Mouse (Mus musculus) midbrain, embryonic 16.5 days (tissue): ENCODE measurements around the gene Ifna12. TPM values are rescaled to one million over a fixed set of nuclear protein-coding genes. Genes with fewer than 3 reads are reported as not detected.
A peak's percentile ranks its signal among the peaks of the same experiment; 100 is the strongest.

Experiments
- ATAC-seq: fragments of 200-750 bp; cut with Nextera tagmentation; 2 replicates; pipeline ENCODE4 v1.8.0; 2017; ENCODE audit warnings: moderate TSS enrichment
- H3K27ac ChIP-seq: fragments of 300-500 bp; sonication (generic); 2 replicates; pipeline ENCODE4 v1.5.1; 2014; ENCODE audit warnings: mild to moderate bottlenecking, low read length, mixed read lengths
- H3K27me3 ChIP-seq: fragments of 300-500 bp; sonication (generic); 2 replicates; pipeline ENCODE4 v1.6.1; 2014; ENCODE audit warnings: low read depth, low read length, mixed read lengths; ENCODE audit not compliant: control insufficient read depth, insufficient read depth
- H3K36me3 ChIP-seq: fragments of 300-500 bp; sonication (generic); 2 replicates; pipeline ENCODE4 v1.6.1; 2014; ENCODE audit warnings: mild to moderate bottlenecking, low read length, moderate library complexity, mixed read lengths; ENCODE audit not compliant: control insufficient read depth, insufficient read depth
- H3K4me1 ChIP-seq: fragments of 300-500 bp; sonication (generic); 2 replicates; pipeline ENCODE4 v1.6.1; 2014; ENCODE audit warnings: mild to moderate bottlenecking, low read length, mixed read lengths; ENCODE audit not compliant: control insufficient read depth, insufficient read depth
- H3K4me2 ChIP-seq: fragments of 300-500 bp; sonication (generic); 2 replicates; pipeline ENCODE4 v1.6.1; 2014; ENCODE audit warnings: mild to moderate bottlenecking, low read length, mixed read lengths
- H3K4me3 ChIP-seq: fragments of 300-500 bp; sonication (generic); 2 replicates; pipeline ENCODE4 v1.5.1; 2014; ENCODE audit warnings: low read depth, mild to moderate bottlenecking, low read length, moderate library complexity, mixed read lengths
- H3K9ac ChIP-seq: fragments of 300-500 bp; sonication (generic); 2 replicates; pipeline ENCODE4 v1.6.1; 2014; ENCODE audit warnings: low read depth, low read length, mixed read lengths
- H3K9me3 ChIP-seq: fragments of 300-500 bp; sonication (generic); replicated peaks from 2 replicates; pipeline ENCODE4 v1.6.1; 2014; ENCODE audit warnings: mild to moderate bottlenecking, low read length, mixed read lengths; ENCODE audit not compliant: control insufficient read depth, poor library complexity, severe bottlenecking
- WGBS: fragments of 180-500 bp; shearing (Covaris S2); extraction: QIAGEN DNeasy Blood & Tissue Kit; methylation state at CpG from one replicate; pipeline ENCODE4 v1.1.7; 2014; 5-methylcytosine and 5-hydroxymethylcytosine counted together
- polyA plus RNA-seq: library from polyadenylated mRNA; unstranded; fragments of >200 nt; fragmentation: Nextera tagmentation; extraction: Ambion mirVana; gene quantifications from 2 replicates; pipeline ENCODE4 v1.2.1, GENCODE M21; 2015

Gene Ifna12
- not detected in 2 replicates for polyA plus RNA-seq

DNA sequence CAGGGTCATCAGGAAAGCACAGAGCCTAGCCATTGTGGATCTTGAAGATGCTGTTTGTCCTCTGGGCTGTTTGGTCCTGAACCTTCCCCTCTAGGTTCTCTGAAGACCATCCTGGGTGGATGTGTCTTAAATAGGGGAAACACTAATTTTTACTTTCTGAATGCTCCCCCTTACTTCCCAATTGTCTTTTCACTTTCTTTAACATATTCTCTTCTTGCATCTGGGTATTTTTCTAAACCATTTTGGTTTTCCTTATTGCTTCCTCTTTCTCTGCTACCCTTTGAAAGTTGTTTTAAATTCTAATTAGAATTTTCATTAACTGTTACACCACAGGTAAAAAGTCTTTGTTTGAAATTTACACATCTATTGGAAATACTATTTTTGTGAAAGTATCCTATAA is at the start of gene Ifna12:
Gene Ifna12 (minus strand): TSS at position 101 of the 400 bp plus-strand sequence.
- H3K36me3 ChIP-seq: no peaks in the 10 kb centered on the region
- H3K4me2 ChIP-seq: no peak within 1 kb of the TSS
- H3K4me3 ChIP-seq: no peak within 1 kb of the TSS
- ATAC-seq: no peak
- H3K9ac ChIP-seq: no peak within 1 kb of the TSS
- H3K27me3 ChIP-seq: no peaks in the 10 kb centered on the region
- H3K9me3 ChIP-seq: no peaks in the 10 kb centered on the region
- H3K4me1 ChIP-seq: no peaks in the 10 kb centered on the region
- H3K27ac ChIP-seq: no peak within 1 kb of the TSS

DNA sequence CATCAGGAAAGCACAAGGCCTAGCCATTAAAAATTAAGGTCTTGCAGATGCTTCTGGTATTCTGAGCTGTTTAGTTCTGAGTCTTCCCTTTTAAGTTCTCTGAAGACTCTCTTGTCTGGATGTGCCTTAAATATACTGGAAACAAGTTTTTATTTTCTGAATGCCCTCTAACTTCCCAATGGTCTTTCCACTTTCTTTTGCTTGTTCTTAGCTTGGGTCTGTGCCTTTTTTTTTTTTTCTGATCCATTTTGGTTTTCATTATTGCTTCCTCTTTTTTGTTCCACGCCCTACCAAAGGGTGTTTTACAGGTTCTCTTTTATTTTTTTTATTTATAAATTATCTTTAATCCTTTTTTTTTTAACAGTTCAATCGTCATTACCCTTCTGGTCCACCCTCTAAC is 41.2 kb upstream of the Ifna12 start, which contains the start of gene Ifna13:
Gene Ifna13 (minus strand): TSS at position 101 of the 400 bp plus-strand sequence.
- no peaks in the 10 kb centered on the region for H3K27me3 ChIP-seq

DNA sequence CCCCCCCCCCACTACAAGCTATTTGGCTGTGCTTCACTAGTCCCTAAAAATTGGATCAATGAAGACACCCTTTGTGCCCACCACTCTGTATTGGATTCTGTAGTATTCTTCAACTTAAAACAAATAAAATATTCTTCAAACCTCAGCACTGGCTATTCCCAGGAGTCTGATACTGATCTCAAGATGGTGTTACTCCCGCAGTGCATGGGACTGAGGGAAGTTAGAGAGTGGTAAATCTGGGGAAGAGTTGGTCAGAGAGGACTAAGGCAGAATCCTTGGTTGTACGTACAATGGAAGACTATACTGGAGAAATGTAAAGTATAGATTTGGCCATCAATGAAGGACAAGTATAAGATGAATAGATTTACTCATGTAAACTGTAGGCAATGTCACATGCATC is 39.4 kb upstream of the Ifna12 start:
- no peak overlapping the region for H3K4me3 ChIP-seq
- no peak for ATAC-seq
- H3K27ac ChIP-seq: no peak overlapping the region
- 45% methylated on average over 2 of the region's 2 CpGs for WGBS
- H3K36me3 ChIP-seq: no peaks in the 10 kb centered on the region
- no peaks in the 10 kb centered on the region for H3K9me3 ChIP-seq
- H3K27me3 ChIP-seq: no peaks in the 10 kb centered on the region
- H3K4me2 ChIP-seq: no peak overlapping the region
- no peaks in the 10 kb centered on the region for H3K4me1 ChIP-seq
- H3K9ac ChIP-seq: no peak overlapping the region

More for the DNA sequence above, 41.2 kb upstream of the Ifna12 start, which contains the start of gene Ifna13:
- no peak within 1 kb of the TSS for H3K4me2 ChIP-seq
- H3K9me3 ChIP-seq: no peaks in the 10 kb centered on the region
- no peaks in the 10 kb centered on the region for H3K4me1 ChIP-seq
- no peak within 1 kb of the TSS for H3K27ac ChIP-seq
- no peak within 1 kb of the TSS for H3K9ac ChIP-seq
- H3K36me3 ChIP-seq: no peaks in the 10 kb centered on the region
- H3K4me3 ChIP-seq: no peak within 1 kb of the TSS
- ATAC-seq: no peak
- WGBS: 59% methylated on average over 2 of the region's 2 CpGs

DNA sequence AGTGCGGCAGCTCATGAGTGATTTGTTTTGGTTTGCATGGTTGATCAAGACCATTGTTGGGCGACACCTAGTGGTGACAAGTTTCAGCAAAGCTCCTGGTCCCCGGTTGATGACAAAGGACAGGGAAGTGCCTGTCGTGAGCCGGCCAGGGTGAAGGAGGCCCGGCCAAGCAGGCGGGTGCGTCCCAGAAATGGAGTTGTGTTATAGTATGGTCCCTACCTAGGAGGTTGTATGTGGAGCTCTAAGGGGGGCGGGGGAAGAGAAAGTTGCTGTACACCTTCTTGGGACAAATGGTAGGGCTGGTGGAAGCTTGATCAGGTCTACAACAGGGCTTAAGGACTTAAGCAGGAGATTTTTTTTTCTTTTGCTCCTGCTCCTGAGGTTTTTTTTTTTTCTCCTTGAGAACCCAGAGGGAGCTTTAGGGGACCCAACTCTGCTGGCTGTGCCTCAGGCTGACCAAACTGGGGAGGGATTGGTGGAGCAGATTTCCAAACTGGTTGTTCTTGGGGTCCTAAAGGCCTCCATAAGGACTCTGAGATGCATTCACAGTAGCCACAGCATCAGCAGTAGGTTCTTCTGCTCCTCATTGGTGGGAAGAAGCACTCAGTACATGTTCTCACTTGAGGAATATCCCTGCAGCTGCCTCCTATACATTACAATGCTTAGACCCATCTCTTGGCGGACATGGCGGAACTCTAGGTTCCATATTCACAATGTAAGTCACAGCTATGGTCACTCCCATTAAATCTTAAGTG is 38.1 kb upstream of the Ifna12 start:
- peak overlapping the region; percentile 20; the same call in 1 of the 2 replicates for H3K4me3 ChIP-seq
- peak; percentile 98 for ATAC-seq
- H3K27me3 ChIP-seq: no peaks in the 10 kb centered on the region
- WGBS: 16% methylated on average over 11 of the region's 11 CpGs
- H3K4me2 ChIP-seq: peak overlapping the region; percentile 40; the same call in 1 of the 2 replicates
- no peaks in the 10 kb centered on the region for H3K4me1 ChIP-seq
- H3K9me3 ChIP-seq: no peaks in the 10 kb centered on the region
- no peak overlapping the region for H3K9ac ChIP-seq
- no peaks in the 10 kb centered on the region for H3K36me3 ChIP-seq
- no peak overlapping the region for H3K27ac ChIP-seq

DNA sequence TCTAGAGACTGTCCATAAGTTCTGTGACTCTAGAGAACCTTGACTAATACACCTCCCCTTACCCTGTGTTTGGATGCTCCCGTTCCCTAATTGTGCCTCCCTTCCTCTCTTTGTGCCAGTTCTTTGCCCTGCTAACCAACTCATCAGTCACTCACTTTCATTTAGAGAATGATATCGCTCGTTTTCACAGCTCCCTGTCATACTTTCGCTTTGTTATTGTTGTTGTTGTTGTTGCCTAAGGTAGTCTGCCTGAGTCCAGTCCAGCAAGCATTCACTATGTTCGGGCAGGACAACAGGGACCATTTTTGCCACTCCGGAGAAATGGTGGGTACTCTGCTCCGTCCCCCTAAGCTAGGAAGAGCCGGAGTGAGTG is 37.5 kb upstream of the Ifna12 start:
- Histone ChIP-seq H3K27me3 (no peaks in the 10 kb centered on the region), H3K27ac (no peak overlapping the region), H3K4me2 (peak overlapping the region; percentile 40), H3K9me3 (no peaks in the 10 kb centered on the region), H3K36me3 (no peaks in the 10 kb centered on the region), H3K4me1 (no peaks in the 10 kb centered on the region), H3K4me3 (peak overlapping the region; percentile 20; the same call in 1 of the 2 replicates), H3K9ac (no peak overlapping the region)
- WGBS: 67% methylated on average over 8 of the region's 8 CpGs
- no peak for ATAC-seq

DNA sequence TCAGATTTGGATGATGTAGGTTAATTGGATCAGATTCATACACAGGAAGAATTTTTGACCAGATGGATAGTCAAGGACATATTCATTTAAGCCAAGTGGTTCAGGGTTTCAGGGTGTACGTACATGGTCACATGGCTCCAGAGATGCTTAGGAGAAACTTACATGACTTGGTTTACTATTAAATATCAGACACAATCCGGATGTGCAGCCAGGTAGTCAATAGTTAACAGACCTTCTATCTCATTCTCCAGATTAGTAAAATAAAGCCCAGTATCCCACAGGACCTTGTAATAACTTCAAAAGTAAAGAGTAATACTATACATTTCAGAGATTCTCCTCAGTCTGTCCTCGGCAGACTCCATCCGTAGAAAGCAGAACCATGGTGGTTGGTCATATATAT is 31.1 kb upstream of the Ifna12 start, which contains the start of gene C87499:
Gene C87499 (minus strand): TSS at position 101 of the 400 bp plus-strand sequence.
- H3K4me1 ChIP-seq: no peaks in the 10 kb centered on the region
- H3K4me2 ChIP-seq: no peak within 1 kb of the TSS
- no peak within 1 kb of the TSS for H3K9ac ChIP-seq
- H3K36me3 ChIP-seq: no peaks in the 10 kb centered on the region
- H3K9me3 ChIP-seq: no peaks in the 10 kb centered on the region
- H3K4me3 ChIP-seq: no peak within 1 kb of the TSS
- H3K27ac ChIP-seq: no peak within 1 kb of the TSS
- ATAC-seq: no peak
- 89% methylated on average over 4 of the region's 4 CpGs for WGBS
- no peaks in the 10 kb centered on the region for H3K27me3 ChIP-seq

DNA sequence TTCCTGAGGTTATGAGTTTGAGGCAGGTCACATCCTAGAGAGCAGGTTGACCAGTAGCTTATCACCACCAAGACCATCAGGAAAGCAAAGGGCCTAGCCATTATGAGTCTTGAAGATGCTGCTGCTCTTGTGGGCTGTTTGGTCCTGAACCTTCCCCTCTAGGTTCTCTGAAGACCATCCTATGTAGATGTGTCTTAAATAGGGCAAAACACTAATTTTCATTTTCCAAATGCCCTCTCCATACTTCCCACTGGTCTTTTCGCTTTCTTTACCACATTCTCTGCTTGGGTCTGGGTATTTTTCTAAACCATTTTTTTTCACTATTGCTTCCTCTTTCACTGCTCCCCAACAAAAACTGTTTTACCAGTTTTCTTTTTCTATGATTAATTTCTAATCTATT is 10.9 kb downstream of the Ifna12 start, which contains the start of gene Ifna9:
Gene Ifna9 (minus strand): TSS at position 101 of the 400 bp plus-strand sequence.
- Histone ChIP-seq H3K27me3 (no peaks in the 10 kb centered on the region), H3K27ac (no peak within 1 kb of the TSS), H3K9me3 (no peaks in the 10 kb centered on the region), H3K36me3 (no peaks in the 10 kb centered on the region), H3K4me2 (no peak within 1 kb of the TSS), H3K4me3 (no peak within 1 kb of the TSS), H3K9ac (no peak within 1 kb of the TSS), H3K4me1 (no peaks in the 10 kb centered on the region)
- no peak for ATAC-seq
- WGBS: 86% methylated on average over 1 of the region's 1 CpGs

DNA sequence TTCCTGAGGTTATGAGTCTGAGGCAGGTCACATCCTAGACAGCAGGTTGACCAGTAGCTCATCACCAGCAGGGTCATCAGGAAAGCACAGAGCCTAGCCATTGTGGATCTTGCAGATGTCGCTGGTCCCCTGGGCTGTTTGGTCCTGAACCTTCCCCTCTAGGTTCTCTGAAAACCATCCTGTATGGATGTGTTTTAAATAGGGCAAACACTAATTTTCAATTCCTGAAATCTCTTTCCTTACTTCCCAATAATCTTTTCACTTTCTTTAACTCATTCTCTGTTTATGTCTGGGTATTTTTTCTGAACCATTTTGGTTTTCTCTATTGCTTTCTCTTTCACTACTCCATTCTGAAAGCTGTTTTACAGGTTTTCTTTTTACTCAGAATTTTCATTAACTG is 31.5 kb downstream of the Ifna12 start, which contains the start of gene Ifna14:
Gene Ifna14 (minus strand): TSS at position 101 of the 400 bp plus-strand sequence.
- H3K4me2 ChIP-seq: no peak within 1 kb of the TSS

DNA sequence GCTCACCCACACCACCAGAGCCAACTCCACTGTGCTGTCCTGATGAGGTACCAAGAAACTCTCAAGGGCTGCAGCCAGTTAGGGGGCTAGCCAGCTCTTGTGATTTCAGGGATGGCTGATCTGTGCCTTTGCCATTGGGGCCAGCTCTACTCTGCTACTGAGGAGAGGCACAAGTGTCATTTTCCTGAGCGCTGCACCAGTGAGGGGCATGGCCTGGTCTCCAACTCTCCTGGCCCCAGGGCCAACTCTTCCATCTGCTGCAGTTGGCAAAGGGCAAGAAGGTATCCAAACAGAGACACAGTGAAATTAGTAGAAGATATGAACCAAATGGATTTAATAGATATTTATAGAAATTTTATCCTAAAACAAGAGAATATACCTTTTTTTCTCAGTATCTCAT is 41.4 kb downstream of the Ifna12 start:
- no peak overlapping the region for H3K9ac ChIP-seq
- H3K4me3 ChIP-seq: no peak overlapping the region
- no peaks in the 10 kb centered on the region for H3K36me3 ChIP-seq
- no peak overlapping the region for H3K27ac ChIP-seq
- H3K4me1 ChIP-seq: no peaks in the 10 kb centered on the region
- no peak for ATAC-seq
- H3K4me2 ChIP-seq: no peak overlapping the region
- H3K27me3 ChIP-seq: no peaks in the 10 kb centered on the region
- no peaks in the 10 kb centered on the region for H3K9me3 ChIP-seq
- WGBS: 100% methylated on average over 1 of the region's 1 CpGs

More for the DNA sequence above, 31.5 kb downstream of the Ifna12 start, which contains the start of gene Ifna14:
- no peak within 1 kb of the TSS for H3K4me3 ChIP-seq
- no peak within 1 kb of the TSS for H3K27ac ChIP-seq
- 75% methylated on average over 1 of the region's 1 CpGs for WGBS
- no peak within 1 kb of the TSS for H3K9ac ChIP-seq
- no peaks in the 10 kb centered on the region for H3K36me3 ChIP-seq
- no peaks in the 10 kb centered on the region for H3K27me3 ChIP-seq
- no peaks in the 10 kb centered on the region for H3K4me1 ChIP-seq
- ATAC-seq: no peak
- H3K9me3 ChIP-seq: no peaks in the 10 kb centered on the region
